Mouse (Mus musculus) testis, postnatal 10 days (tissue): ENCODE data around the gene Naa16.

Experiments
- DNase-seq: peaks from one replicate; pipeline ENCODE4 v3.0.0; 2021; ENCODE audit warnings: low spot score

The Naa16 gene

GRCm38 (mm10) chr14:79330944-79331561 is 59.5 kb downstream of the Naa16 start:
- DNase-seq, result no peak

GRCm38 (mm10) chr14:79327033-79327432 is 63.5 kb downstream of the Naa16 start:
- DNase-seq, result no peak

- no peak for DNase-seq
Measured at GRCm38 (mm10) chr14:79324112-79324840, 66.3 kb downstream of the Naa16 start.

- DNase-seq, result no peak
Measured at GRCm38 (mm10) chr14:79321881-79322280, 68.7 kb downstream of the Naa16 start.

- DNase-seq, result no peak
Measured at GRCm38 (mm10) chr14:79321152-79321551, 69.4 kb downstream of the Naa16 start.

- DNase-seq, result no peak
Measured at GRCm38 (mm10) chr14:79317602-79318001, 73.0 kb downstream of the Naa16 start.

- DNase-seq, result no peak
Measured at GRCm38 (mm10) chr14:79315877-79316276, 74.7 kb downstream of the Naa16 start.

GRCm38 (mm10) chr14:79314245-79315010 is 76.2 kb downstream of the Naa16 start:
- DNase-seq, result no peak

GRCm38 (mm10) chr14:79313439-79314175 is 77.0 kb downstream of the Naa16 start:
- no peak for DNase-seq

- no peak for DNase-seq
Measured at GRCm38 (mm10) chr14:79312719-79313118, 77.9 kb downstream of the Naa16 start.

- no peak for DNase-seq
Measured at GRCm38 (mm10) chr14:79311918-79312454, 78.6 kb downstream of the Naa16 start.

GRCm38 (mm10) chr14:79309115-79309514 is 81.5 kb downstream of the Naa16 start:
- DNase-seq, result no peak

- no peak for DNase-seq
Measured at GRCm38 (mm10) chr14:79308364-79308763, 82.2 kb downstream of the Naa16 start.

GRCm38 (mm10) chr14:79307908-79308307 is 82.7 kb downstream of the Naa16 start:
- DNase-seq, result no peak

GRCm38 (mm10) chr14:79307138-79307537 is 83.4 kb downstream of the Naa16 start:
- DNase-seq, result no peak

GRCm38 (mm10) chr14:79304873-79305464 is 85.6 kb downstream of the Naa16 start:
- no peak for DNase-seq

- no peak for DNase-seq
Measured at GRCm38 (mm10) chr14:79303150-79303549, 87.4 kb downstream of the Naa16 start.

- peak; percentile 96 for DNase-seq
Measured at GRCm38 (mm10) chr14:79301466-79301875, 89.1 kb downstream of the Naa16 start, which contains the start of gene Rgcc. Gene Rgcc, minus strand, starts transcription at chr14:79301645.

GRCm38 (mm10) chr14:79300641-79301350 is 89.8 kb downstream of the Naa16 start:
- DNase-seq, result no peak

- DNase-seq, result no peak
Measured at GRCm38 (mm10) chr14:79299796-79300195, 90.8 kb downstream of the Naa16 start.

GRCm38 (mm10) chr14:79299230-79299629 is 91.3 kb downstream of the Naa16 start:
- no peak for DNase-seq
